Mouse (Mus musculus) lung, postnatal 25 days (tissue): ENCODE data around the gene Galnt4.
A peak's percentile ranks its signal among the peaks of the same experiment; 100 is the strongest.

ENCODE experiments used
- DNase-seq: peaks from one replicate; pipeline ENCODE4 v3.0.0; 2022; ENCODE audit warnings: low spot score

The Galnt4 gene

DNA sequence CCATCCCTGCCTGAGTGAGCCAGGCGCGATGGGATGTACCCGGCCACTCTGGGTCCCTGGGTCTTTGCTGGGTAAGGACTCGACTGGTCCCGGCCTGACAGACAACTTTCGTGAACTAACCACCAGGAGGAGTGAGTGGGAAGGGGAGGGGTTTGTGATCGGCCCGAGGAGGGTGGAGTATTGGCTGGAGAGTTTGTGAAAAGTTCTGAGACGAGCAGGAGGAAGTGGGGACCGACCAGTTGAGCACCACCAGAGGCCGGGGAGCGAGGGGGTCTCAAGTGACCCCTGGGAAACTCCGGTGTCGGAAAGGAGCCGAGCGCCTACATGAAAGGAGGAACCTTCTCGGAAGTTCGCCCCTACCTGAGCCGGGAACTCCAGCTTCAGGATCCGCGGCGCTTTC lies at the start of gene Galnt4:
Galnt4 (plus strand) TSS at position 196 of the 400 bp plus-strand sequence.
- peak; percentile 94 for DNase-seq

DNA sequence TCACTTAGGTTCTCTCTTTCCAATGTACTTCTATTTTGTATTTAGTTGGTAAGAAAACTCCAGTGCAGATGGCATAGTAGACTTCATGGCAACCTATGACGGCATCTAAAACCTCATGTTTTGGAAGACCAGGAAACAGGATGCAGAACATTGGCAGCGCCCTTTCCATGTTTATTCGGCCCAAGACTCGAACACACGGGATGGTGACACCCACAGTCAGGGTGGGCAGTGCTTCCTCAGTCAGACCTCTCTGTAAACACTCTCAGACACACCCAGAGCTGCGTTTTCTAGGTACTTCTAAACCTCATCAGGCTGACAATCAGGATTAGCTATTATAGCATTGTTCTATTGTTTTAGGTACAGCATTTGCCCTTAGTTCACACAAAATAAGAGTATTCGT lies 47.4 kb upstream of the Galnt4 start:
- DNase-seq = peak; percentile 64

DNA sequence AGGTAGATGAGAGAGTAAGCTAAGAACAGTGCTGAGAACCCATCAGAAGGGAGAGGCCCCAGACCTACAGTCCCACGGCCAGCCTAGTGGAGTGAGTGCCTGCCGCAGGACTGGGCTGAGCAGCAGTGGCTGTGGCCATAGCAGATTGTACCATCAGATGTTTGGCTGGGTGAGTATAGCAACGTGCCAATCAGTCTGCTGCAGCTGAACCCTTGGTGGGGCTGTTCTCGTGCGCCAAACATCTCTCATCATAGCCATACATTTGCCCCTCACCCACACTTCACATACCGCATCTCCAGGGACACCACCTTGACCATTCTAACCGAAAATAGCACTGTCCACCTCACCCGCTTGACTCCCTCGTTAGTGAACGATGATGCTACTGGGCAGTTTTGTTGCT lies 46.5 kb upstream of the Galnt4 start:
- DNase-seq = no peak

DNA sequence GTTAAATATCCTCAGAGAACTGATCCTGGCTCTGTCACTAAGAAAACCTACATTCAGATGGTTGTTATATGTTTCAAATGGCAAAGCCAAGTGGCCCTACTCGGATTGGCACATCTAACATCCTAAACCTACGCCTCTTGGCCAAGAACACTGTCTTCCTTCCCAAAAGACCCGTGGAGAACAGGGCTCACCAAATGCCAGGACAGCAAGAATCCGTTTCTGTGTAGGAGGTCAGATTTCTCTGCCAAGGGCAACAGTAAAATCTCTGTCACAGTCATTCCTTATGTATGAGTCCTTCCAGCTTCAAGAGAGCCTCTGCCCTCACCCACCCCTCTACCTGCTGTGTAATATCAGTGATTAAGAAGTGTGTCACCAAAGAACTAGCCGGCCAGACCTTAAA lies 45.4 kb upstream of the Galnt4 start:
- DNase-seq = no peak

DNA sequence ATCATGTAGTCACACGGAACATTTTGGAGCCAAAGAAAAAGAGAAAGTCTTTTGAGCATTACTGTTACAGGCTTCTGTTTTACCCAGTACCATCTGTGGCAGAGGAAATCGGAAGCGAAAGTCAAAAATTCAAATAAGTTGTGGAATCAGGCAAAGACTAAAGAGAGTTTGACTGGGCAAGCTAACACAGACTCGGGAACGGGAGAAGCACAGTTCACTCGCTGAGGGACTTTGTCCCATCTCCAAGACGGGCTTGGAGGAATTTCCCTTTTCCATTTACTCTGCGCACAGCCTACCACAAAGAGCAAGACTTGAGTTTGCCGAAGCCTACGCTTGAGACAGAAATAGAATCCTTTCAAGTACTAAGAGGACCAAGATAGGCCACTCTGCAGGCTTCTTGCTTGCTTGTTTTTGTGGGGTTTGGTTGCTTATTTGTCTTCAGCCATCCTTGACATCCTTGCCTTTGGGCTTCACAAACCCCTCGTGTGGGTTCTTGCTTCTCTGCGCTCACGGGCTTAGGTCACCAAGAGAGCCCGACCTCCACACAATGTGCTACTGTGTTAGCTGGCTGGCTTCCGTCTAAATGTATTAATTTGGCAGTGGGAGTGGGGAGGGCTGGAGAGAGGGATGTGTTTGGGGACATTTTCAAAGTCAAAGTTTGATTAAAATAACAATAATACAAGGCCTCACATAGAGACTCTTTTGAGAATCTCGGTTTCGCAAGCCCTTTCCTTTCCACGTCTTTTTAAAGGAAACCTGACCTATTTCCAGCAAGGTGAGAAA lies 31.7 kb upstream of the Galnt4 start:
- DNase-seq = no peak

DNA sequence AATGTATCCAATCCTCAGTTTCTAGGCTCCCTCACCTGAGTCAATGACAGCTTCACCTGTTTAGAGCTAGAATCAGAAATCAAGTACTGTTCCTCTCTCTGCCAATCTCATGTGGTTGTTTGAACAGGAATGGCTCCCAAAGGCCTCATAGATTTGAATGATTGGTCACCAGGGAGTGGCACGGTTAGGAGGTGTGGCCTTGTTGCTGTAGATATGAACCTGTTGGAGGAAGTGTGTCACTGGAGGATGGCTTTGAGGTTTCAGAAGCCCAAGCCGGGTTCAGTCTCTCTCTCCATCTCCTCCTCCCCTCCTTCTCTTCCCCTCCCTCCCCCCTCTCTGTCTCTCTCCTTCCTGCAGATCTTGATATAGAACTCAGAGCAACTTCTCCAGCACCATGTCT lies 29.3 kb upstream of the Galnt4 start:
- DNase-seq = no peak

DNA sequence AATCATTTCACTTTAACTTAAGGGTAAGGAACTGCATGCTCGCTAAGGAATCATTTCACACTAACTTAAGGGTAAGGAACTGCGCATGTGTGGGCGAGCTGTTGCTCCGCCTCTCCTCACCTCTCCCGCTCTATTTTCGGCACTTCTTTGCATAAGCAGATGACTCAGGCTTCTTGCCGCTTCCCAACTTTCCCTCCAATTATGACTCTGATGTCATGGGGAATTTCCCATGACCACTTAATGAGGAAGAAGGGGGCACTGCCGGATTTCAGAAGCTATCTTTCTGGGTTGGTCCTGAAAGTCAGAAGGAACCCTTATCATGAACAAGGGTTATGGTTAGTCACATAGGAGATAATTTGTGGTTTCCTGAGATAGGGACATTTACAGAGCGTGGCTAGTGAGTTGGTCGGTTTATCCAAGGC lies 26.4 kb upstream of the Galnt4 start:
- no peak for DNase-seq

DNA sequence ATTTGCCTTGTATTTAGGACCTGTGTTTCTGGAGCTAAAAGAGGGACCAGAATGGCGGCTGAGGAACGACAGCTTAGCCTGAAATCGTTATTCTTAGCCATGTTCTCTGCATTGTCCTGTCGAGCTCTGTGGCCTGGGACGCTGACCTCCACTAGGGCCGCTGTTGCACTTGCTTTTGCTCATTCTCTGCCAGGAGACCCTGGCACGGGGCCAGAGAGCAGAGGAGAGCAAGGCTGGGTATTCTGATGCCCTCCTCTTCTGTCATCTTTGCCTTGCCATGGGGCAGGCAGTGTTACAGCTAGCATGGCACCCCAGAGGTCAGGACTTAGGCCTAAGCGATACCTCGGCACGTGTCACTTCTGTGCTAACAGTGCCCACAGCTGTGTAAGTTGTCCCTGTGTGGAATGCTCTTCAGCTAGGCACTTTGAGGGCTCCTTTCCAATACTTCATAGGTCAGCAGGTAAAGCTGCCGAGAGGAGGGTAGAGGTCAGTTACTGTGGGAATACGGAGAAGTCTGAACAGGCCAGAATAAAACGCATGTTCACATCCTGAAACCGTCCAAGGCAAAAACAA lies 24.4 kb upstream of the Galnt4 start:
- peak; percentile 31 for DNase-seq

DNA sequence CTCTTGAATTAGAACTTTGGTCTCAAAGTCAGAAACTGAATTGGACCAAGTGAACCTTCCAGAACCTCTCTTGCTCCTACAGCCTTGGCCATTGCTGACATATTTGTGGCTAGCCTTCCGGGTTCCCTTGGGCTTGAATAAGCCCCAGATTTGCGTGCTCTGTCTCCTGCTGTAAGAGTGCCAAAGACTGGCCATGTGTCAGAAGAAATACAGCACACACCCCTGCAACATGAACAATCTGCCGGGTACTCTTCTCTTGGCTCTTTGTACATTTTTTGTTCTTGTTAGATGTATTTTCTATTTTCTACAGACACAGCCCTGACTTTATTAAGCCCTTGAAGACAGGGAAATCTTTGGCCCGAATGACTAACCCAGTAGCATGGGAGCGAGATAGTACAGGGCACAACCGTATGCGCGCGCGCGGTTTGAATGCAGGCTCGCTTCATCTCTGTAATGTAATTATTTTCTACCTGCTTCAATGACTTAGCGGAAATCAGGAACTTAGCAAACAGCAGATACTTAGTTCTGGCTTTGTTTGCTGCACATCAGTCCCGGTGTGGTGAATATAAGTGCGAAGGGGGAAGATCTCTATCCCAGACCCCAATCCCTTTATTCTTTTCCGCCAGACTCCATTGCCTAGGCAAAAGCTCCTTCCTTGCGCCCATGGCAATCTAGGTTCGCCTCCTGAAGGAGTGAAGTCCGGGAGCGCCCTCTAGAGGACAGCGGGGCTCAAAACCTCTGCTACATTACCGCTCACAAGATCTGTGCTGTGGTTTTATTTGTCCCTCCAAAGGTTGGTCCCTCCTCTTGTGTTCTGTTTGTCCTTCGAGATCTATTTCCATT lies 23.3 kb upstream of the Galnt4 start:
- peak; percentile 89 for DNase-seq

DNA sequence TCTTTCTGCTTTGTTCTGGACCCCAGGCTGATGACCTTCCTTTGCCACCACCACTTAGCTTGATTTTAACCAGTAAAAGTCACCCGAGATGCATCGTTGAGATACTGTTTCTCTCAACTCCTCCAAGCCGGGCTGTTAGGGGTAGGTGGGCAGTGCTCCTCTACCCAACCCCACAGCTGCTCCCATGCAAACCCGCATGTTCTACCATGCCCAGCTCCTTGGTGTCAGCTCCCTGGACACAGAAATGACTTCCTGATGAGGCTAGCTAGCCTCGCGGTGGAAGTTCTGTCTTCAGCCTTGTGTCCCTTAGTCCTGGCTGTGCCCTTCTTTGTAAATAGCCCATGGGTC lies 22.7 kb upstream of the Galnt4 start:
- no peak for DNase-seq

DNA sequence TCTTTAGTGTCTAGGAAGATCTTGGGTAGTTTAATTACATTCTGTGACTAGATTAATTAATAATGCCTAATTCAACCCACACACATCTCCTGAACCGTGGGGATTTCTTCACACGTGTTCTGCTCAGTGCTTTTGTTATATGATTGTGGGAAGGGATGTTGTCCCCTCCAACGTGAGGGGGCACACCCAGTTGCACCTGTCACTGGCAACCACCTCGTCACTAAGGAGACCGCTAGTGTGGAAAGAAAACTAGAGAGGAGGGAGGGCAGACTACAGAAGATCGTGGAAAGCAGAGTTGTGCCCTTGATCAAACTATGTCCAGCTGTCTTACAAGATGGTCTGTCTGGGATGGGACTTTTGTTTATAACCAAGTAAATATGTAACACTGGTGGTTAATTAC lies 21.9 kb upstream of the Galnt4 start:
- DNase-seq = no peak

DNA sequence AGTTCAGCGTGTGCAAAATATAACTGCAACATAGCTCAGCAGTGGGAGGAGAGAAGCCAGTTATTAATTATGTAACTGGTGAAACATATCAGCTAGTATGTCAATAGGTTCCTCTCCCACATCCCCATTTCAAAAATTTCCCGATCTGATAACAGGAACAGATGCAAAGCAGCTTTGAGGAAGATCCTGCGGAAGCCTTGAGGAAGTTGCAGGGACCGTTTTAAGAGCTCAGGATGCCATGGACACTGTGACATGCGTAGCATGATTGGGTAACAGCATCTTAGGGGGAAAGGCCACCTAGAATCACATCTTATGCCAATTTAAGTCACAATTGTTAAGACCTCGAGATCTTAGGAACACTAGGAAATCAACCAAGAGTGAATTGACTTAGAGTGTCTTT lies 18.1 kb upstream of the Galnt4 start:
- no peak for DNase-seq

DNA sequence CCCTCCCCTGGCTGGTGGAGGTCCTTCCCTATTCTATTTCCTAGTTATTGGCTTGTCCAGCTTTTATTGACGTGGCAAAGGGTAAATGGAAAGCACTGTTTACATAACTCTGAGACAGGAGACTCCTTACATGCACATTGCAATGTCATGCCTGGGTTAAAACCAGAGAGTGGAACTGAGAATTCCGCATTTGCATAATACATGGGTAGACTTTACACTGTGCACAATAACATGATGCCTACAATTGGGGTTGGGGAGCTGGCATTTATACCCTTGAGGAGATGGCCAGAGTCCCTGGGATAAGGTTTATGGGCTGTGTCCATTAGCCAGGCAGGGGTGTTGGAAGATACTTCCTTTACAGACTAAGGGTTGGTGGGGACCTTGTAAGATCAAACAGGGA lies 14.6 kb upstream of the Galnt4 start:
- DNase-seq = no peak

DNA sequence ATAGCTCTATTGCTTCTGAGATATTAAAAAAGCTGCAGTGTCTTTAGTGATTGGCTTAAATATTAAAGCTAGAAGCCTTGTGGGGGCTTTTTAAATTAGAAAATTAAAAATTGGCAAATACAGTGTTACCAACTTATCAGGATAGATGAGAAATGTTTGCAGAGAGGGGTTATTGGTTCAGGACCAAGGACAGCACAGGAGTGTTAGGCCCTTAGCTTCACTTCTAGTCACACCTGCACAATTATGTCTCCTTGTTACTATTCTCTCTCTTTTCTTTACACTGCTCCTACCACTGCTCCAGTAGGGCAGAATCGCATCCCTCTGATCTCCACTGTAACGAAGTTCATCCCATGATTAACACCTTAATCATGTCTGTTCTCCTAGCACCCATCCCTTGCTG lies 12.8 kb upstream of the Galnt4 start:
- DNase-seq = no peak

DNA sequence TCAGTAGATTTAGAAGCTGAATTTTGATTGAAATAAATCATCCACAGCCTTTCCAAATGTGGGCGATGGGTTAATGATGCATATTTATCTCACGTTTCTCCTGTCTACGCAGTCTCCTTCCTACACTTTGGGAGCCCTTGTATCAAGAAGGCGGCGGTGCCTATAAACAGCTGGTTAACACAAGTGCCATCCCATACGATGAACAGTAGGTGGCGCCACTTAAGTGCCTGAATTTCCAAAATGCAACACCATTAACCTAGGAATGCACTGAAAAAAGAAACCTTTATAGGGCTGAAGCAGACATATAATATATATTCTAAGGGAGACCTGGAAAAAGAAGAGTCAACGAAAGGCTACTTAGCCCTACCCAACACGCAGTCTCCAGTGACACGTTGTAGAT lies 10.6 kb upstream of the Galnt4 start:
- peak; percentile 60 for DNase-seq

DNA sequence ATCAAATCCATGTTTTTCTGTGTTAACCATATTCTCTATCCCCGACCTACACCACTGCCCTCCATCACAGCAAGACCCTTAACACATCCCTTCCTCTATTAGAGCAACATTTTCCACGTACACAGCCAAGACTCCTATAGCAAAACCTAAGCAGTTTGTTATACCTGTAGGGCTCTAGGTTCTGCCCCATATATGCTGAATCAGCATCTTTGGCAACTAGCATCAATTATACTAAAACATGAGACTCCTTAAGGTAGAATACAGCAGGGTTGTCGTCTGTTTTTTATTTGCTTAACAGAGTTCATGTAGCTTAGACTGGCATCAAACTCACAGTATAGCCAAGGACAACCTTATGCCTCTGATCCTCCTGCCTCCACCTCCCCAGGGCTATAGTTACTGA lies 2.4 kb upstream of the Galnt4 start:
- DNase-seq = no peak

DNA sequence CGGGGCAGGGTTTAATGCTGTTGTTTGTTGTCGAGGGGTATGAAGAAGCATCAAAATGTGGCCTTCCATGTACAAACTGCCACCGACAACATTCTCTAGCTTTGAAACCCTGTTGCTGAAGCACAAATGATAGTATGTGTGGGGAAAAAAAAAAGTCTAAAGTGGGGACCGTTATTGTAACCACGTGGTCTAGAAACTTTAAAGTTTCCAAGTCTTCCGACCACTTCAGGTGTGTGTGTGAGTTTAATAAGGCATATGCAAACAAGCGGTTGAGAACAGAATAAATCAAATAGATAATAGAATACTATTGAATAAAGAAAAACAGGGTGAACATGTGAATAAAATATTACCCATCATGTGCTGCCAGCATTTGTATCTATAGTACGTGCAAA lies 1.7 kb upstream of the Galnt4 start:
- no peak for DNase-seq

DNA sequence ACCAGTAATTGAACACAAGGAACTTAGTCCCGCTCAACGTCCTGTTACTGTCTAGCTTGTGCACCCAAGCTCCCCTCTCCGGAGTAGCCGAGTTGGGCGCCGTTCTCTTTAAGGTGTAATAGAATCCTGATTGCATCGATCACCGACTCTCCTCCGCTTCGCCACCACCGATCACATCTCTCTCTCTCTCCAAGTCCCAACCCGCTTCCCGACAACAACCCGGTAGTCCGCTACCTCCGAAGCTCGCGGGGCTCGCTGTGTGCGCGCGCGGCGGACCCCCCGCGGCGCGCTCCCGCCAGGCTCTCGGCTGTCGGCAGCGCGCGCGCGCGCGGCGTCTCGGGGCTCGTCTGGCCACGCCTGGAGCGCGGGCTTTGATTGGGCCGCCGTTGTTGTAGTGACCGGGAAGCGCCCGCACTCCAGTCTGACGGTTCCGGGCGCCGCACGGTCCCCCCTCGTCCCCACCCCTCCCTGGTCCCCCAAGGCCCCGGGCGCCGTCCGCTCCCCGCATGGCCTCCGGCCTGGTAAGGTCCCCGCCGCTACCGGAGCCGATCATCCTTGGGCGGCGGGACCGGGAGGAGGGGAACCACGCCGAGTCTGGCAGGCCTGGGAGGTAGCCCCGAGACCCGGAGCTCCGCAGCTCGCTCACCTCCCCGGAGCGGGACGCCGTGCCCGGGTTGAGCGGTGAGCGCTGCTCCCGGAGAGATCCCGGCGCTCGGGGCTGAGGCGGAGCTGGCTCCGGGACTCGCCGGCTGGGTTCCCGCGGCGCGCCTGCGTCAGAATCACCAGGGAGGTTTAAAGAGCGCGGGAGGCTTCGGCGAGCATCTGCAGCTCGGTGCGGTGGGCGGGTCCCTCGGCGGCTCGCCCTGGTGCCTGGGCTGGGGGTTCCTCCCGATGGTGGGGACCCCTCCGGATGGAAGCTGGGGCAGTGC lies 992 bp upstream of the Galnt4 start, which contains the start of gene Poc1b:
Poc1b (plus strand) TSS at position 334 of the 929 bp plus-strand sequence.
- DNase-seq = peak; percentile 79

DNA sequence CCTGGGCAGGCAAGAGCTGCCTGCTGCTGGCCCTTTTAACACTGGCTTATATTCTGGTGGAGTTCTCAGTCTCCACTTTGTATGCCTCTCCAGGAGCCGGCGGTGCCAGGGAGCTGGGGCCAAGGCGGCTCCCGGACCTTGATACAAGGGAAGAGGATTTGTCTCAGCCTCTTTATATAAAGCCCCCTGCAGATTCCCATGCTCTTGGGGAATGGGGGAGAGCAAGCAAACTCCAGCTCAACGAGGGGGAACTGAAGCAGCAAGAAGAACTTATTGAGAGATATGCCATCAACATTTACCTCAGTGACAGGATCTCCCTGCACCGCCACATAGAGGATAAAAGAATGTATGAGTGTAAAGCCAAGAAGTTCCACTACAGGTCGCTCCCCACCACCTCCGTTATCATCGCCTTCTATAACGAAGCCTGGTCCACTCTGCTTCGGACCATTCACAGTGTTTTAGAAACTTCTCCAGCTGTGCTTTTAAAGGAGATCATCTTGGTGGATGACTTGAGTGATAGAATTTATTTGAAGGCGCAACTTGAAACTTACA lies 548 bp downstream of the Galnt4 start:
- DNase-seq = no peak

DNA sequence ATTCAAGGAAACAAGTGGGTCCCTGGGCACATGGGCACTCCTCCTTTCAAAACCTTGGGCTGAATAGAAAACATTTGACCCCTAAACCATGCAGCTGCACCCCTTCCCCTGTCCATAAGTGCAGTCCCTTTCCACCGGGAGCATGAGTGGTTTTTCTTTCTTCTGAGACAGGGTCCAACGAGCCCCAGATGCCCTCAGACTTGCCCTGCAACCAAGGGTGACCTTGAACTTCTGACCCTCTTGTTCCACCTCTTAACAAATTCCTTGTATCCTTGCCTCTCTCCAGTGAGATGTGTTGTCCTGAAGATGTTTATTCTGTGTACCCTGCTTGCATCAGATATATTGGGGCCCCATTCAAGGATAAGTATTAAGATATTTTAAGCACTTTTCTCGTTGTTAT lies 5.6 kb downstream of the Galnt4 start:
- no peak for DNase-seq

DNA sequence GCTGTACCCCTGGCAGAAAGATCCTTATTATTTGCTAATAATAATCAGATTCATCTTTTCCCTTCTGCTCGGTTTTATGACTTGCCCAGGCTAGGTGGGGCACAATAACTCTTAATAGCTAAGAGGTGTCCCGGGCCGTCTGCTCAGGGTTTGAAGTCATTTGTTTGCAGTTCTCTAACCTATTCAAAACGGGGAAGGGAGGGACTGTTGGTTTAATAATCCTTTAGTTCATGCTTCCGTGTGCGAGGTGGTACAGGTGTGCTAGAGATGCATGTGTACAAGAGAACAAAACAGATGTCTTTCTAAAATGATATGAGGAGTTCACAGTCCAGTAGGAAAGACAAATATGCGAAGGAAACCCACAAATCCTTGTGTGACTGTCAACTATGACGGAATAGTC lies 6.3 kb downstream of the Galnt4 start:
- DNase-seq = no peak
